Comparison of ENCODE assay signal across 8 mouse cellular contexts in the genomic region with DNA sequence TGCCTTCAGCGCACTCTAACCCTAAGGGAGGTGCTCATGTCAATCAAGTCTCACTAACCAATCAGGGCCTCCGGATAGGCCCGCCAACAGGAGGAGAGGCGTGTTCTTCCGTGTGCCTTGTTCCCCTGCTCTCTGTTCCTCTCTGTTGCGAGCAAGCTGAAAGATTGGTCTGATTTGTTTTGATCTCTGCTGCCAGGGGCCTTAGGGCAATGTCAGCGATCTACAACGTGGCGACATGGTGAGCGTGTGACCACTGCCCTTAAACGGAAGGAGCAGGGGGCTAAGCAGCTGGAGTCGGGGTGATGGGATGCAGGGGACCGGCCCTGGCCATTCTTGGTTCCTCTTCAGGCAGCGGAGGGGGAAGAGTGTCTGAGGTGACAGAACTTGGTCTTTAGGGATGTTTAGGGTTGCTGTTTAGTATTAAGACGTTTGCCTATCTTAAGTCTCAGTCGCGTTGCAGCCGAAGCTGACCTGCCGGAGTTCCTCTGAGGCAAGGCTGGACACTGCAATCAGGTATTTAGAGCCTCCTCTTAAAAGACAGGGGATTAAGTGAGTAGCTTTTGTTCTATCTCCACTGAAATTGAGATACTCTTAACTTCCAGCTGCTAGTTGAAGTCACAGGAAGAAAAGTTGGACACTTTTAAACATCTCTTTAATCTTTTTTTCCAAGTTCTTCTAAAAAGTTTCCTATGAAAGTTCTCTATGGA.
DNase-seq lines count a peak whose midpoint lies in the region; ATAC-seq and TF ChIP-seq lines count a peak whose summit lies in the region.
"Not testable (repeated sequence)": the region's sequence is repeated elsewhere in the genome, so short reads cannot be mapped to it uniquely, and the experiment has no call there.

No protein-coding gene starts in this region.

- peak overlapping the region; percentile 52 for H3K4me2 ChIP-seq in forebrain, embryonic 12.5 days
- H3K4me2 ChIP-seq in heart, postnatal 0 days (ENCODE audit: low read depth, low read length) = peak overlapping the region; percentile 67
- peak overlapping the region; percentile 62 for H3K4me2 ChIP-seq in liver, embryonic 14.5 days (ENCODE audit: low read depth)
- H3K4me2 ChIP-seq in myocyte (ENCODE audit: low read depth) = peak overlapping the region; percentile 75

- DNase-seq in c-Kit-positive CD71-negative TER-119-negative erythroid progenitor cells, embryonic 14.5 days (ENCODE audit: low read depth) = peak; percentile 0
- DNase-seq in heart, postnatal 0 days (ENCODE audit: low spot score) = peak; percentile 32
- peak; percentile 45 for DNase-seq in kidney, postnatal 10 days
- peak in 2 of 3 experiments; percentile 45 to 69 for DNase-seq in liver, embryonic 14.5 days (ENCODE audit: low read depth in 3 of 3, low spot score in 3 of 3)
- DNase-seq in spleen, postnatal 14 days (ENCODE audit: low spot score in 2 of 2) = peak; percentile 7 to 12

- ATAC-seq in forebrain, embryonic 12.5 days (ENCODE audit: low FRiP score) = peak; percentile 44; the same call in 1 of the 2 replicates
- ATAC-seq in heart, postnatal 0 days (ENCODE audit: insufficient read depth, low read depth) = not testable (repeated sequence)
- peak; percentile 86 for ATAC-seq in liver, embryonic 14.5 days (ENCODE audit: insufficient read depth)

- peak overlapping the region; percentile 14 for H3ac ChIP-seq in C2C12 (ENCODE audit: control insufficient read depth, insufficient read length, low read depth)
- H3ac ChIP-seq in myocyte (ENCODE audit: control insufficient read depth, insufficient read length) = peak overlapping the region; percentile 31

- peak overlapping the region; percentile 69 for H3K9ac ChIP-seq in forebrain, embryonic 12.5 days
- H3K9ac ChIP-seq in heart, postnatal 0 days (replicated peaks; ENCODE audit: low read depth, low read length) = not testable (repeated sequence)
- peak overlapping the region; percentile 82 for H3K9ac ChIP-seq in liver, embryonic 14.5 days (replicated peaks)

- H3K4me3 ChIP-seq in C2C12 (ENCODE audit: insufficient read depth, poor library complexity, severe bottlenecking) = peak overlapping the region; percentile 51
- H3K4me3 ChIP-seq in forebrain, embryonic 12.5 days (replicated peaks) = peak overlapping the region; percentile 56
- peak overlapping the region; percentile 59 for H3K4me3 ChIP-seq in heart, postnatal 0 days (ENCODE audit: low read depth, low read length)
- peak overlapping the region; percentile 71 to 98 for H3K4me3 ChIP-seq in liver, embryonic 14.5 days (ENCODE audit: insufficient read depth in 1 of 2, low read depth in 2 of 2, low read length in 2 of 2)
- H3K4me3 ChIP-seq in myocyte = peak overlapping the region; percentile 48

- H3K36me3 ChIP-seq in C2C12 (ENCODE audit: control insufficient read depth, insufficient read depth); forebrain, embryonic 12.5 days (replicated peaks); heart, postnatal 0 days (replicated peaks; ENCODE audit: control insufficient read depth, insufficient read depth, low read length); liver, embryonic 14.5 days (replicated peaks; ENCODE audit: control insufficient read depth, insufficient read depth, low read depth); myocyte (ENCODE audit: control insufficient read depth, insufficient read depth): not testable (repeated sequence)

- TF ChIP-seq EP300 in heart, postnatal 0 days (IDR thresholded peaks at IDR 0.05; ENCODE audit: low read depth); liver, embryonic 14.5 days (IDR thresholded peaks at IDR 0.05; ENCODE audit: low read depth): not testable (repeated sequence)

- H3K9me3 ChIP-seq in forebrain, embryonic 12.5 days; heart, postnatal 0 days (replicated peaks; ENCODE audit: control insufficient read depth, low read length); liver, embryonic 14.5 days (ENCODE audit: control insufficient read depth, low read length): not testable (repeated sequence)

- WGBS in forebrain, embryonic 12.5 days = 1% methylated on average over 19 of the region's 19 CpGs
- WGBS in heart, postnatal 0 days = under 1% methylated on average over 19 of the region's 19 CpGs
- WGBS in liver, embryonic 14.5 days (ENCODE audit: insufficient replicate concordance) = under 1% methylated on average over 19 of the region's 19 CpGs

- H3K4me1 ChIP-seq in forebrain, embryonic 12.5 days; heart, postnatal 0 days (ENCODE audit: control insufficient read depth, insufficient read depth); liver, embryonic 14.5 days (replicated peaks; ENCODE audit: control insufficient read depth in 2 of 2, insufficient read depth in 2 of 2, low read length in 1 of 2): not testable (repeated sequence)

- H3K79me3 ChIP-seq in C2C12 (ENCODE audit: low read depth) = not testable (repeated sequence)

- H3K79me2 ChIP-seq in C2C12 (ENCODE audit: control insufficient read depth, insufficient read depth); myocyte (ENCODE audit: control insufficient read depth, insufficient read depth): not testable (repeated sequence)

- TF ChIP-seq POLR2A in myocyte (IDR thresholded peaks at IDR 0.05; ENCODE audit: insufficient read length, low read depth) = not testable (repeated sequence)

- H3K27me3 ChIP-seq in C2C12 (ENCODE audit: control insufficient read depth, insufficient read depth, insufficient read length); forebrain, embryonic 12.5 days; heart, postnatal 0 days (ENCODE audit: control insufficient read depth, insufficient read depth, low read length); liver, embryonic 14.5 days (ENCODE audit: control insufficient read depth, insufficient read depth, low read length); myocyte (ENCODE audit: control insufficient read depth, insufficient read depth, insufficient read length): not testable (repeated sequence)

- TF ChIP-seq CTCF in C2C12 (IDR thresholded peaks at IDR 0.05; ENCODE audit: control insufficient read depth, insufficient read depth, insufficient read length); heart, postnatal 0 days (IDR thresholded peaks at IDR 0.05; ENCODE audit: low read depth); liver, embryonic 14.5 days (IDR thresholded peaks at IDR 0.05; ENCODE audit: low read depth): not testable (repeated sequence)

- not testable (repeated sequence) for H3K27ac ChIP-seq in forebrain, embryonic 12.5 days; heart, postnatal 0 days (ENCODE audit: low read depth)
- H3K27ac ChIP-seq in liver, embryonic 14.5 days = peak overlapping the region; percentile 37; the same call in 1 of the 2 replicates

TF ChIP-seq in myocyte, 11 proteins besides CTCF, POLR2A, EP300 and RAD21:
- TF ChIP-seq E2F4 (IDR thresholded peaks at IDR 0.05; ENCODE audit: insufficient read depth) = peak; percentile 42

Comparison
In these comparisons a context has a peak if more than half of its experiments do, and no peak if none do; other contexts are left out.
1. DNase-seq: peak in every context shown above with its lines; median percentile 57 in liver, embryonic 14.5 days; 45 in kidney, postnatal 10 days; 32 in heart, postnatal 0 days; 10 in spleen, postnatal 14 days; 0 in c-Kit-positive CD71-negative TER-119-negative erythroid progenitor cells, embryonic 14.5 days.